Mouse (Mus musculus): ENCODE results near the gene Ntng2. TPM values are rescaled to one million over a fixed set of nuclear protein-coding genes. Genes with fewer than 3 reads are reported as not detected.

Ntng2 gene
- polyA plus RNA-seq, 1 experiment, result not detected

DNA sequence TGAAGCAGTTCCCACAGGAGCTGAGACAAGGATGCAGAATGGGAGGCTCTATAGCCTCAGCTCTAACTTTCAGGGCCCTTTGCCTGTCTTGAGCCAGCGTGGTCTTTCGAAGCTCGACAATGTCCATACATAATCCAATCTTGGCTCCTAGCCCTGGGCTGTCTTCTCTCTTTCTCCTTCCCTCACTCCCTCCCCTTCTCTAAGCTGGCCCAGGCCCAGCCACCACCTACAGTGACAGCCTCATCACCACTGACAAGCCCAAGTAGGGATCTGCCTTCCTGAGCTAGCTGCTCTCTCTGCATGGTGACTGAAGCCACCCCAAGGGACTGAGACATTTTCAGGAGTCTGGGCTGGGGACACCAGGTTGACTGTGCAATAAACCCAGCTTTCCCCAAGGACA is 6.5 kb downstream of the Ntng2 start:
- no peak overlapping the region for H3K27ac ChIP-seq (ENCODE audit: insufficient read depth, low read depth, low read length)
- H3K4me1 ChIP-seq (ENCODE audit: control insufficient read depth, insufficient read depth, low read length), result peaks cover 29% of the 10 kb centered on the region
- no peak overlapping the region for H3K4me3 ChIP-seq (ENCODE audit: insufficient read depth, low read depth, low read length)
- TF ChIP-seq CTCF (IDR thresholded peaks at IDR 0.05; ENCODE audit: insufficient read depth, low read depth, low read length) (no peak), POLR2A (IDR thresholded peaks at IDR 0.05; ENCODE audit: insufficient read depth, low read depth, low read length) (no peak)
- 80% methylated on average over 3 of the region's 3 CpGs for WGBS

- Histone ChIP-seq H3K4me1 (ENCODE audit: control insufficient read depth, insufficient read depth, low read length) (peaks cover 21% of the 10 kb centered on the region), H3K27ac (ENCODE audit: insufficient read depth, low read depth, low read length) (no peak overlapping the region), H3K4me3 (ENCODE audit: insufficient read depth, low read depth, low read length) (no peak overlapping the region)
- 29% methylated on average over 10 of the region's 10 CpGs for WGBS
- no peak for TF ChIP-seq POLR2A (IDR thresholded peaks at IDR 0.05; ENCODE audit: insufficient read depth, low read depth, low read length)
- peak; percentile 55 for TF ChIP-seq CTCF (IDR thresholded peaks at IDR 0.05; ENCODE audit: insufficient read depth, low read depth, low read length)
Observed at GRCm38 (mm10) chr2:29245341-29245779, 7.4 kb downstream of the Ntng2 start.

DNA sequence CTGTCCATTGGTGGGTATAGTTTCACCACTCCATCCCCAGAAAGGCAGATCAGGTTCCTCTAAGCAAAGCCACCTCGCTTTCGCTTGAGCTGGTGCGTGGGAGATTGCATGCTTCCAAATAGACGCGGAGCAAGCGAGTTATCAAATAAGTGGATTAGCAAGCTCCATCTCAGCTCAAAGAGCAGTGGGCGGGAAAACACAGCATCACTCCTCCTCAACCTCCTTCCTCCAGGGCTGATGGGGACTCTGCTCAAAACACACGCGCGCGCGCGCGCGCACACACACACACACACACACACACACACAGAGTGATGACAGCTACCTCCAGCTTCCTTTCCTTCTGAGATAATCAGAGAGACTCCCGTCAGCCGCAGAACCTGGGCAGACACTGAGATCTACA is 13.5 kb downstream of the Ntng2 start:
- Histone ChIP-seq H3K4me3 (ENCODE audit: insufficient read depth, low read depth, low read length) (no peak overlapping the region), H3K4me1 (ENCODE audit: control insufficient read depth, insufficient read depth, low read length) (peaks cover 14% of the 10 kb centered on the region), H3K27ac (ENCODE audit: insufficient read depth, low read depth, low read length) (no peak overlapping the region)
- TF ChIP-seq POLR2A (IDR thresholded peaks at IDR 0.05; ENCODE audit: insufficient read depth, low read depth, low read length) (no peak), CTCF (IDR thresholded peaks at IDR 0.05; ENCODE audit: insufficient read depth, low read depth, low read length) (no peak)
- WGBS, result 53% methylated on average over 17 of the region's 17 CpGs

DNA sequence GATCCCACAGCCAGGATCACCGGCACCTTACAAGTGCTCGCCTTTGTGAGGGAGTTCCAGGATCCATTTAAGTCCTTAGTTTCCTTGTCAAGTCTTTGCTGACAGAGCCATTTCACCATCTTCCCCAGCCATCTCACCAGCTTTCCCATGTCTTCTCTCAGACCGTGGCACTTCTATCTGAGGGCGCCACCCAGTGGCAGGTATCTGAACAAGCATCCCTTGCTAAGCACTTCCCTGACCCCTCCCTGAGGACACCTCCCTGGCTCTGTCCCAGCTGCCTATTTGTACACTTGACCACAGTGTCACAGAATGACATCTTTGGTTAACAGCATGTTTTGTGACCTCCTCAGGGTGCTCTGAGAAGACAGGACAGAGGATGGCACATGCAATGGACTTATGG is 15.2 kb downstream of the Ntng2 start:
- Histone ChIP-seq H3K4me3 (ENCODE audit: insufficient read depth, low read depth, low read length) (no peak overlapping the region), H3K27ac (ENCODE audit: insufficient read depth, low read depth, low read length) (no peak overlapping the region), H3K4me1 (ENCODE audit: control insufficient read depth, insufficient read depth, low read length) (peaks cover 19% of the 10 kb centered on the region)
- TF ChIP-seq CTCF (IDR thresholded peaks at IDR 0.05; ENCODE audit: insufficient read depth, low read depth, low read length) (peak; percentile 35), POLR2A (IDR thresholded peaks at IDR 0.05; ENCODE audit: insufficient read depth, low read depth, low read length) (no peak)
- WGBS, result 41% methylated on average over 4 of the region's 4 CpGs

- Histone ChIP-seq H3K4me3 (ENCODE audit: insufficient read depth, low read depth, low read length) (no peak overlapping the region), H3K4me1 (ENCODE audit: control insufficient read depth, insufficient read depth, low read length) (peaks cover 19% of the 10 kb centered on the region), H3K27ac (ENCODE audit: insufficient read depth, low read depth, low read length) (no peak overlapping the region)
- no peak for TF ChIP-seq POLR2A (IDR thresholded peaks at IDR 0.05; ENCODE audit: insufficient read depth, low read depth, low read length)
- TF ChIP-seq CTCF (IDR thresholded peaks at IDR 0.05; ENCODE audit: insufficient read depth, low read depth, low read length), result no peak
- WGBS, result 90% methylated on average over 7 of the region's 7 CpGs
Observed at GRCm38 (mm10) chr2:29235811-29236210, 17.0 kb downstream of the Ntng2 start.

- WGBS, result 83% methylated on average over 3 of the region's 3 CpGs
- no peak overlapping the region for H3K4me3 ChIP-seq (ENCODE audit: insufficient read depth, low read depth, low read length)
- peaks cover 24% of the 10 kb centered on the region for H3K4me1 ChIP-seq (ENCODE audit: control insufficient read depth, insufficient read depth, low read length)
- TF ChIP-seq CTCF (IDR thresholded peaks at IDR 0.05; ENCODE audit: insufficient read depth, low read depth, low read length), result no peak
- no peak for TF ChIP-seq POLR2A (IDR thresholded peaks at IDR 0.05; ENCODE audit: insufficient read depth, low read depth, low read length)
- H3K27ac ChIP-seq (ENCODE audit: insufficient read depth, low read depth, low read length), result no peak overlapping the region
Observed at GRCm38 (mm10) chr2:29235026-29235425, 17.8 kb downstream of the Ntng2 start.

DNA sequence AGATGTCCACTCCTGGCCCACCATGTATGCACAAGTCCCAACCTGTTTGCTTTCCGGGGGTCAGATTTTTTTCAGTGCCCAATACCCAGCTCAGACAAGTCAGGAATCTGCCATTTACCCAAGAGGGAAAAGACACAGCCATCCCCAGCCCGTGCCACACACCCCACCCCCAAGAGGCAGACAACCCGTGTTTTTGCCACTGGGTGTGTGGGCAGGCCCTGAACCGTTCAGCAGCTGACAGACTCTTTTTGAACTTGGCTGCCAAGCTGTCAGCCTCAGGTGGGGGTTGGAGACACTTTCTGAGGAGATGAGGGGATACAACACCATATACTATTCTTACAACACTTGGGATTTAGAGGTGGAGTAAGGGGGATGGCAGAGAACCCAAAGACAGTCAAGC is 18.8 kb downstream of the Ntng2 start:
- no peak for TF ChIP-seq CTCF (IDR thresholded peaks at IDR 0.05; ENCODE audit: insufficient read depth, low read depth, low read length)
- TF ChIP-seq POLR2A (IDR thresholded peaks at IDR 0.05; ENCODE audit: insufficient read depth, low read depth, low read length), result no peak

DNA sequence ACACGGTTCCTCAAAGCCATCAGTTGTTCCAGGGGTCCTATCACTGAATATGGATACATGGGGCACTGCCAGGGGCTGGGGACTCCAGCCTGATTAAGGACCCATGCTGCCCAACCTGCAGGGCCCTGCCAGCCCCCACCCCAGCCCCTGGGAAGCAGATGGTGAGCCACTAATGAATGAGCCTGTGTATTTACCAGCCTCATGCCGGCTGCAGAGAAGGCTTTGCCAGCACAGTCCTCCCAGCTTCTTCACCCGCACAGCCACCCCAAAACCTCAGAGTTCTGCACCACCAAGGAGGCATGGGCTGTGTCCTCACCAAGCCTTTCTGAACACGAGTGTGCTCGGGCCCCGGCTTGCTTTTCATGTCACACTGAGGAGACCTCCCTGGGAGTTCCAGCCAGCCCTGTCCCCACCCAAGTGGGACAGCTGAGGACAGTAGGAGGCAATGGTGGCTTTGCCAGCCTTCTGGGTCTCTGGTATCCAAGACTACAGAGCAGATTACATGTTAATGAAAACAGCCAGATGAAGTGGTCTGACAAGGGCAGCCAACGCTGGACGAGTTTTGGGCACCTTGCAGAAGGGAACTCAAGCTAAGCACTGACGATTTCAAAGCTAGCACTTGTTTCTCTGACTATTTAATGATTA is 22.5 kb downstream of the Ntng2 start:
- no peak overlapping the region for H3K4me3 ChIP-seq (ENCODE audit: insufficient read depth, low read depth, low read length)
- peaks cover 17% of the 10 kb centered on the region for H3K4me1 ChIP-seq (ENCODE audit: control insufficient read depth, insufficient read depth, low read length)
- WGBS, result 61% methylated on average over 9 of the region's 9 CpGs
- H3K27ac ChIP-seq (ENCODE audit: insufficient read depth, low read depth, low read length), result no peak overlapping the region
- TF ChIP-seq CTCF (IDR thresholded peaks at IDR 0.05; ENCODE audit: insufficient read depth, low read depth, low read length) (no peak), POLR2A (IDR thresholded peaks at IDR 0.05; ENCODE audit: insufficient read depth, low read depth, low read length) (no peak)

More for the DNA sequence above, 18.8 kb downstream of the Ntng2 start:
- no peak overlapping the region for H3K27ac ChIP-seq (ENCODE audit: insufficient read depth, low read depth, low read length)
- H3K4me1 ChIP-seq (ENCODE audit: control insufficient read depth, insufficient read depth, low read length), result peaks cover 20% of the 10 kb centered on the region
- H3K4me3 ChIP-seq (ENCODE audit: insufficient read depth, low read depth, low read length), result no peak overlapping the region
- WGBS, result 56% methylated on average over 4 of the region's 4 CpGs

GRCm38 (mm10) chr2:29226671-29227070 is 26.1 kb downstream of the Ntng2 start:
- Histone ChIP-seq H3K4me1 (ENCODE audit: control insufficient read depth, insufficient read depth, low read length) (peaks cover 6% of the 10 kb centered on the region; the same call in 1 of the 2 replicates), H3K4me3 (ENCODE audit: insufficient read depth, low read depth, low read length) (no peak overlapping the region), H3K27ac (ENCODE audit: insufficient read depth, low read depth, low read length) (no peak overlapping the region)
- 67% methylated on average over 4 of the region's 4 CpGs for whole genome bisulfite sequencing
- TF ChIP-seq CTCF (IDR thresholded peaks at IDR 0.05; ENCODE audit: insufficient read depth, low read depth, low read length), result no peak
- no peak for TF ChIP-seq POLR2A (IDR thresholded peaks at IDR 0.05; ENCODE audit: insufficient read depth, low read depth, low read length)
